Mouse (Mus musculus) left cerebral cortex, adult 2 months (tissue): ENCODE measurements around the gene Actl10. TPM values are rescaled to one million over a fixed set of nuclear protein-coding genes. Genes with fewer than 3 reads are reported as not detected.

Experiments
- DNase-seq, 2 experiments: peaks; one replicate each; pipeline ENCODE4 v3.0.0; 2021 to 2022; ENCODE audit warnings: low spot score in 2 of 2, mixed read lengths in 1 of 2; ENCODE audit errors: extremely low spot score in 1 of 2
- H3K27ac ChIP-seq: fragments of 200-600 bp; 2 replicates; pipeline ENCODE4 v1.8.1; 2022
- H3K4me3 ChIP-seq: fragments of 200-600 bp; 2 replicates; pipeline ENCODE4 v1.8.1; 2022
- CTCF ChIP-seq: fragments of 200-600 bp; IDR thresholded peaks from 2 replicates; pipeline ENCODE4 v1.8.1; 2022; ENCODE audit warnings: antibody characterized with exemption, mild to moderate bottlenecking, moderate library complexity
- intact Hi-C: fragments of 180-260 bp; cut with DNase I; formaldehyde crosslinking; loops from one replicate; pipeline ENCODE4 v1.15.1; 2025
- total RNA-seq, 2 experiments: library from RNA; stranded (reverse); gene quantifications; 2 replicates each; pipeline ENCODE4 v1.2.3; 2021

The Actl10 gene
- total RNA-seq, 2 experiments from 2014 or later, result not detected

DNA sequence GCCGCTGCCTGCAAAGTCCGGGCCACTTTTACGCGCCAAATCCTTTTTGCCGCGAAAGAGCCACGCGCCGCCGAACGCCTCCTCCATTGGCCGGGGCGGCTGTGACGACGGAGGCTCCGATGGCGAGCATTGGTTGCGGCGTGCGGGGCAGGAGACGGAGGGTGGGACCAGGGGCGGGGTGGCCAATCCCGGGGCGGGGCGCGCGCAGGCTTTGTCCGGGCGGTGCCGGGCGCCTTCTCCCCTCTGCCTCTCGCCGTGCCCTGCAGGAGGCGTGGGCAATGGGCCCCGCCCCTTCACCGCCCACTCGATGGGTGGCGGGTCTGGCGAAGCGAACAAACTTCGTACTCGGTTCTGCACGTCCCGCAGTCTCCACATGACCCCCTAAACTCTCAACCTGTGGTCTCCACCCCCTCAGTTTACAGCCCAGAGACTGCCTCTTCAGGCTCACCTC is 18.3 kb downstream of the Actl10 start, which contains the start of gene E2f1:
TSS of gene E2f1 (minus strand) at position 57 of the 451 bp plus-strand sequence.
- Histone ChIP-seq H3K27ac (peak within 1 kb of the TSS; percentile 73), H3K4me3 (peak within 1 kb of the TSS; percentile 71)
- peak; percentile 92 to 93 for DNase-seq
- intact Hi-C loops, result no loop called here
- no peak; the same call in 1 of the 2 replicates for TF ChIP-seq CTCF

GRCm38 (mm10) chr2:154570666-154571065 is 19.1 kb downstream of the Actl10 start:
- DNase-seq, result no peak
- Histone ChIP-seq H3K27ac (no peak overlapping the region), H3K4me3 (no peak overlapping the region)
- intact Hi-C loops, result no loop called here
- no peak for TF ChIP-seq CTCF

DNA sequence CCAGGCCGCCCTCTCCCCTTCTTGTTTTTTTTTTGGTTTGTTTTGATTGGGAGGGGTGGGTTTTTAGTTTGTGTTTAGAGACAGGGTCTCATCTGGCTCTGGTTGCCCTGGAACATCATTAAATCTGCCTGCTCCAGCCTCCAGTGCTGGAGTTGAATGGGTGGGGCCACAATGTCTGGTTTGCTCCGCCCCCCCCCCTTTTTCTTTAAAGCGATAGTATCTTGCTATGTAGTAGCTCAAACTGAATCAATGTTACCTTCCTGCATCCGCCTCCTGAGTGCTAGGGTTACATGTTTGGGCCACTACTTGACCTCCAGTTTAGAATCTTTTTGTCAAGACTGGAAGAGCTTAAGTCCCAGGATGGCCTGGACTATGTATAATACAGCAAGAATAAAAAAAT is 19.7 kb downstream of the Actl10 start:
- Histone ChIP-seq H3K27ac (no peak overlapping the region), H3K4me3 (no peak overlapping the region)
- TF ChIP-seq CTCF, result no peak
- intact Hi-C loops, result no loop called here
- no peak for DNase-seq

- DNase-seq, result no peak
- Histone ChIP-seq H3K27ac (peak overlapping the region; percentile 44), H3K4me3 (no peak overlapping the region)
- TF ChIP-seq CTCF, result no peak
- intact Hi-C loops, result no loop called here
These were observed 20.4 kb downstream of the Actl10 start for GRCm38 (mm10) chr2:154571976-154572375.

DNA sequence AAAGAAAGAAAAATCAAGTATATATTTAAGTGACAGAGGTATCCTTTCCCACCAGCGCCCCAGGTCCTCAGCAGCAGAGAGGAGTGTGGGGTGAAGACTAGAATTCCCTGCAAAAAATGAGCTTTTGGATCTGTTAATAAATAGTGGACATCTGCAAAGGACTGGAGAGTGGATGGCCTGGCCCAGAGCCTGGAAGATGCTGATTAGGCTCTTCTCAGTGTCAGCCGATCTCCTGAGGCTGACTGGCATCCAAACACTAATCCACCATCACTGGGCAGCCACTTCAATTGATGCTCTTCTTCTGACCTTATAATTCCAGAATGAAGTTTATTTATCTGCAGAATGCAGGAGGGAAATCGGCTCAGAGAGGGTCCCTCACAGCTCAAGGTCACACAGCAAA is 21.4 kb downstream of the Actl10 start:
- Histone ChIP-seq H3K4me3 (no peak overlapping the region), H3K27ac (no peak overlapping the region)
- intact Hi-C loops, result no loop called here
- no peak for TF ChIP-seq CTCF
- DNase-seq, result no peak

- Histone ChIP-seq H3K27ac (no peak overlapping the region), H3K4me3 (no peak overlapping the region)
- TF ChIP-seq CTCF, result no peak
- intact Hi-C loops, result no loop called here
- DNase-seq, result no peak
These were observed 22.7 kb downstream of the Actl10 start for GRCm38 (mm10) chr2:154574271-154574670.

DNA sequence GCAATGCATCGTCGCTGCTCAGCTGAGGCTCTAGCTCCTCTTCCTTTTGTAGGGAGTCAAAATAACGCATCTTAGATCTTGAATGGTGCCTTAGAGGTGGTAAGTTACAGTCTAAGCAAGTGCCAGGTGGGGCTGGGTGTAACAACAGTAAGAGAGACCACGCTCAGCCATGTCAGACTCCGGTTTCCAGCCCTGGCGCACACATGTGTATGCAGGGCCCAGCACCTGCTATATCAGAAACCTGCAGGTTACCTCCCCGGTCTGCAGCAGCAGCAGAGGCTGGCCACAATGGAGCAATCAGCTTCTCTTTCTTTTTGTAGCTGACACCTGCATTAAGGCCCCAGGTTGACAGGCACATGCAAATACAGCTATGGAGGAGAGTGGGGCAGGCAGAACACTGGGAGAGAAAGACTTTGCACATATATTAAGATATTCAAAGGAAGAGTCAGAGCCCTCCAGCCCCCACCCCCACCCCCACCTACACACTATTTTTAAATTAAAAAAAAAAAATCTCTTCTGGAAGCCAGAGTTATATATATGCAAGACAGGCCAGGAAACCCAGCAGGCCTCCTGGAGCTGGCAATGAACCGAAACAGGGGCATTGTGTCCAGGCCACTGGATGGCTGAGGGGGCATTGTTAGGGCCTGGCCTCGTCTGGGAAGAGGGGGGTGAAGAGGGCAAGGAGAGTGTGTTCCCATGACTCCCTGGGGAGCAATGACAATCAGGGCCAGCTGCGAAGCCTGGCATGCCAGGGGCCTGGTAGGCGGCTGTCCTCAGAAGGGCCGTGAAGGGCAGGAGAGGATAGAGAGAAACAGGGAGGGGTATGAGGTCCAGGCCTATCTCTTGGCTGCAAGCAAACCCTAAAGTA is 25.5 kb downstream of the Actl10 start:
- intact Hi-C loops, result no loop called here
- H3K27ac ChIP-seq, result no peak overlapping the region
- DNase-seq, result no peak
- TF ChIP-seq CTCF, result no peak
- no peak overlapping the region for H3K4me3 ChIP-seq

DNA sequence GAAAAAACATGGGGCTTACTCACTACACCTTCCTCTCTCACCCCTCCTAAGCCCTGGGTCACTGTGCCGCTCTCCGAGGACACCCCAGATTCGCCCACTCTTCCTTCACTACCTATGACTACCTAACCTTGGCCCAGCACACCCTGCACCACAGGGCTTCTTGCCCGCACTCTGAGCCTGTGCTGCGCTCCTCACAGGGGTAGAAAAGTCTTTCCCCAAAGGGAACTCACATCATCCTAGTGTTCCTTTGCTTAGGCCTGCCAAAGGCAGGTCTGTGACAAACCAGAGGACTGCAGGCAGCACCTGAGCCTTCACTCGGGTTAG is 26.1 kb downstream of the Actl10 start:
- intact Hi-C loops, result no loop called here
- TF ChIP-seq CTCF, result no peak
- H3K27ac ChIP-seq, result no peak overlapping the region
- no peak overlapping the region for H3K4me3 ChIP-seq
- no peak for DNase-seq

DNA sequence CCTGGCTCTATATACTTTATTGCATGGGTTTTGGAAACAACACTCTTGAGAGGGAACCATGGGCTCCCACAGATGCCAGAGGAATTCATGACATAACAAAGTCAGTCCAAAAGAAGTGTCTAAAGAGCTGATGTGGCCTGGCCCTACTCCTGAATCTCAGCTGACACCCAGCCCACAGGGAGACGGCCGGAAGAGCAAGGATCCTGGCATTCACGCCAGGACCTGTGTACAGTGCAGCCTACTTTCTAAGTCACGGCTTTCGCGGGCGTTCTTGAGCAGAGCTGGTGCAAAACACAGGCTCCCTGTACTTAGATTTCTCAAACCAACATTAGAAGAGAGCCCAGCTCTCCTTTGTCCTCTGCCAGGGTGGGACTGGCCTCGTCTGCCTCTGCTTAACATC is 29.0 kb downstream of the Actl10 start:
- no peak for TF ChIP-seq CTCF
- intact Hi-C loops, result no loop called here
- Histone ChIP-seq H3K4me3 (no peak overlapping the region), H3K27ac (peak overlapping the region; percentile 0; the same call in 1 of the 2 replicates)
- no peak for DNase-seq

GRCm38 (mm10) chr2:154581421-154581820 is 29.8 kb downstream of the Actl10 start:
- H3K27ac ChIP-seq, result no peak overlapping the region
- TF ChIP-seq CTCF, result peak; percentile 13
- intact Hi-C loops, result no loop called here
- DNase-seq, result no peak
- H3K4me3 ChIP-seq, result no peak overlapping the region

- intact Hi-C loops, result loop anchor here (1.0 to 2.0 kb wide), 2 partner anchors 27 to 205 kb away; no protein-coding TSS in a partner anchor
- peak overlapping the region; percentile 63 for H3K27ac ChIP-seq
- DNase-seq, result peak; percentile 81 to 86
- no peak overlapping the region for H3K4me3 ChIP-seq
- no peak for TF ChIP-seq CTCF
These were observed 32.6 kb downstream of the Actl10 start for GRCm38 (mm10) chr2:154583906-154584872.
